ENCODE assay signal across 12 mouse cellular contexts in genomic region chr15:27461336-27462245, GRCm38 (mm10). TPM values are rescaled to one million over a fixed set of nuclear protein-coding genes. Genes with fewer than 3 reads are reported as not detected.
A peak's percentile ranks its signal among the peaks of the same experiment; 100 is the strongest.
DNase-seq lines count a peak whose midpoint lies in the region; ATAC-seq and TF ChIP-seq lines count a peak whose summit lies in the region.
"Had no signal": no experiment of that assay in that cellular context is flagged by ENCODE, and none has a peak within 500 bp of the region (broad histone marks: within the 10 kb centered on the region; RNA-seq: fewer than 3 reads in every experiment).

No protein-coding gene starts in this region.

- H3K27ac ChIP-seq in embryonic facial prominence, embryonic 14.5 days (replicated peaks; ENCODE audit: low read depth, low read length): no peak overlapping the region
- no peak overlapping the region for H3K27ac ChIP-seq in embryonic facial prominence, embryonic 10.5 days (replicated peaks)
- H3K27ac ChIP-seq in liver, adult 2 months (replicated peaks; ENCODE audit: insufficient read depth, low read depth, low read length): peak overlapping the region; percentile 48
- no peak overlapping the region for H3K27ac ChIP-seq in liver, postnatal 0 days (ENCODE audit: low read depth)
- no peak overlapping the region for H3K27ac ChIP-seq in hindbrain, postnatal 0 days

- no peaks in the 10 kb centered on the region for H3K9me3 ChIP-seq in embryonic facial prominence, embryonic 14.5 days (ENCODE audit: control insufficient read depth, low read length)
- no peaks in the 10 kb centered on the region for H3K9me3 ChIP-seq in embryonic facial prominence, embryonic 10.5 days
- H3K9me3 ChIP-seq in liver, postnatal 0 days (ENCODE audit: low read length): no peaks in the 10 kb centered on the region
- H3K9me3 ChIP-seq in hindbrain, postnatal 0 days (ENCODE audit: low read length): no peaks in the 10 kb centered on the region

- WGBS in embryonic facial prominence, embryonic 14.5 days: 38% methylated on average over 12 of the region's 12 CpGs
- 55% methylated on average over 12 of the region's 12 CpGs for WGBS in embryonic facial prominence, embryonic 10.5 days
- WGBS in liver, adult 2 months: 24% methylated on average over 12 of the region's 12 CpGs
- 65% methylated on average over 12 of the region's 12 CpGs for WGBS in liver, postnatal 0 days (ENCODE audit: insufficient replicate concordance)
- 13% methylated on average over 12 of the region's 12 CpGs for WGBS in hindbrain, postnatal 0 days

- no peak for TF ChIP-seq CTCF in liver, adult 2 months (IDR thresholded peaks at IDR 0.05; ENCODE audit: low read depth, low read length)
- no peak for TF ChIP-seq CTCF in liver, postnatal 0 days (IDR thresholded peaks at IDR 0.05; ENCODE audit: low read depth)
- TF ChIP-seq CTCF in hindbrain, postnatal 0 days (IDR thresholded peaks at IDR 0.05; ENCODE audit: low read depth): no peak

- H3K4me3 ChIP-seq in embryonic facial prominence, embryonic 14.5 days (ENCODE audit: low read depth, low read length): no peak overlapping the region
- H3K4me3 ChIP-seq in embryonic facial prominence, embryonic 10.5 days: no peak overlapping the region
- H3K4me3 ChIP-seq in liver, adult 2 months (ENCODE audit: insufficient read depth, low read depth, low read length): no peak overlapping the region
- H3K4me3 ChIP-seq in liver, postnatal 0 days (ENCODE audit: low read depth, low read length): no peak overlapping the region
- no peak overlapping the region for H3K4me3 ChIP-seq in hindbrain, postnatal 0 days (ENCODE audit: low read length)

- ATAC-seq in embryonic facial prominence, embryonic 14.5 days (ENCODE audit: low read depth): no peak
- ATAC-seq in liver, postnatal 0 days: no peak
- ATAC-seq in hindbrain, postnatal 0 days: no peak
- ATAC-seq in granulocyte monocyte progenitor cell, adult 5-6 weeks (replicated peaks; ENCODE audit: poor library complexity, severe bottlenecking): no peak

- TF ChIP-seq EP300 in liver, postnatal 0 days (IDR thresholded peaks at IDR 0.05; ENCODE audit: low read depth): no peak

- H3K27me3 ChIP-seq in embryonic facial prominence, embryonic 14.5 days (replicated peaks; ENCODE audit: control insufficient read depth, insufficient read depth, low read length): no peaks in the 10 kb centered on the region
- H3K27me3 ChIP-seq in embryonic facial prominence, embryonic 10.5 days (replicated peaks; ENCODE audit: low read depth, poor library complexity, severe bottlenecking): 0 out of 2 replicates have a peak, but pooled peaks cover 3% of the 10 kb centered on the region
- H3K27me3 ChIP-seq in liver, adult 2 months (ENCODE audit: control insufficient read depth, insufficient read depth, low read length): no peaks in the 10 kb centered on the region
- H3K27me3 ChIP-seq in liver, postnatal 0 days (ENCODE audit: insufficient read depth, low read length): no peaks in the 10 kb centered on the region
- H3K27me3 ChIP-seq in hindbrain, postnatal 0 days (ENCODE audit: insufficient read depth, low read length): no peaks in the 10 kb centered on the region

- DNase-seq in embryonic facial prominence, embryonic 14.5 days (ENCODE audit: low spot score): peak; percentile 66
- DNase-seq in embryonic facial prominence, embryonic 10.5 days (ENCODE audit: low spot score): no peak
- DNase-seq in liver, adult 2 months (ENCODE audit: extremely low read depth, low read depth, low spot score): peak; percentile 92
- no peak for DNase-seq in liver, postnatal 0 days
- peak; percentile 64 for DNase-seq in hindbrain, postnatal 0 days (ENCODE audit: low spot score)
- DNase-seq in right cerebral cortex, postnatal 14 days: peak; percentile 75
- DNase-seq in T-cell, adult 2 months (ENCODE audit: low spot score): no peak
- DNase-seq: adrenal gland, postnatal 14 days; heart, adult 18-20 months; kidney, adult 18-20 months; lung, postnatal 14 days had no signal

- no peak overlapping the region for H3K9ac ChIP-seq in embryonic facial prominence, embryonic 14.5 days (ENCODE audit: low read depth, low read length)
- H3K9ac ChIP-seq in liver, adult 2 months (ENCODE audit: low read depth, low read length): no peak overlapping the region
- H3K9ac ChIP-seq in liver, postnatal 0 days (replicated peaks): no peak overlapping the region
- no peak overlapping the region; the same call in 1 of the 2 replicates for H3K9ac ChIP-seq in hindbrain, postnatal 0 days (replicated peaks; ENCODE audit: low read length)

- no peak for TF ChIP-seq POLR2A in liver, adult 2 months (IDR thresholded peaks at IDR 0.05; ENCODE audit: extremely low read depth, insufficient read depth, low read length)

- H3K79me2 ChIP-seq in liver, adult 2 months (ENCODE audit: control insufficient read depth, insufficient read depth, low read length): no peaks in the 10 kb centered on the region

- H3K4me2 ChIP-seq in embryonic facial prominence, embryonic 14.5 days (ENCODE audit: low read depth, low read length): no peak overlapping the region
- no peak overlapping the region for H3K4me2 ChIP-seq in liver, postnatal 0 days (ENCODE audit: low read depth, low read length)
- H3K4me2 ChIP-seq in hindbrain, postnatal 0 days (ENCODE audit: low read depth, low read length): peak overlapping the region; percentile 25; the same call in 1 of the 2 replicates

- H3K36me3 ChIP-seq in embryonic facial prominence, embryonic 14.5 days (ENCODE audit: control insufficient read depth, insufficient read depth, low read length): no peaks in the 10 kb centered on the region
- no peaks in the 10 kb centered on the region for H3K36me3 ChIP-seq in embryonic facial prominence, embryonic 10.5 days (replicated peaks)
- H3K36me3 ChIP-seq in liver, adult 2 months (ENCODE audit: control insufficient read depth, insufficient read depth, low read length): no peaks in the 10 kb centered on the region
- H3K36me3 ChIP-seq in liver, postnatal 0 days (replicated peaks; ENCODE audit: insufficient read depth, low read length): no peaks in the 10 kb centered on the region
- H3K36me3 ChIP-seq in hindbrain, postnatal 0 days (ENCODE audit: insufficient read depth, low read length): no peaks in the 10 kb centered on the region

- no peaks in the 10 kb centered on the region for H3K4me1 ChIP-seq in embryonic facial prominence, embryonic 14.5 days (ENCODE audit: control insufficient read depth, insufficient read depth, low read length)
- H3K4me1 ChIP-seq in embryonic facial prominence, embryonic 10.5 days: no peaks in the 10 kb centered on the region
- H3K4me1 ChIP-seq in liver, adult 2 months (ENCODE audit: control insufficient read depth, insufficient read depth, low read length): peaks cover 10% of the 10 kb centered on the region
- peaks cover 8% of the 10 kb centered on the region for H3K4me1 ChIP-seq in liver, postnatal 0 days (ENCODE audit: insufficient read depth)
- H3K4me1 ChIP-seq in hindbrain, postnatal 0 days (ENCODE audit: insufficient read depth, low read length): peaks cover 8% of the 10 kb centered on the region

RNA-seq across cellular contexts. Expression of gene Ank, which starts 4.9 kb away (rescaled TPM):
- 15.5 and 18.0 TPM in 2 replicates for polyA plus RNA-seq in embryonic facial prominence, embryonic 14.5 days (2014; fragmentation: Nextera tagmentation; extraction: Ambion mirVana)
- 5.9 and 6.2 TPM in 2 replicates for polyA plus RNA-seq in embryonic facial prominence, embryonic 10.5 days (2016; fragmentation: Nextera tagmentation; extraction: Ambion mirVana)
- 12.3 and 12.6 TPM in 2 replicates for total RNA-seq in liver, adult 2 months (2014; rRNA removed)
- 22.6 and 25.3 TPM in 2 replicates for polyA plus RNA-seq in liver, adult 2 months (2012; rRNA removed)
- 7.8 and 8.3 TPM in 2 replicates for polyA plus RNA-seq in liver, postnatal 0 days (2015; fragmentation: Nextera tagmentation; extraction: Ambion mirVana)
- 28.8 and 31.1 TPM in 2 replicates for total RNA-seq in hindbrain, postnatal 0 days (2014; rRNA removed)
- 18.1 and 19.6 TPM in 2 replicates for polyA plus RNA-seq in hindbrain, postnatal 0 days (2015; fragmentation: Nextera tagmentation; extraction: Ambion mirVana)
- 20.1 and 20.8 TPM in 2 replicates for total RNA-seq in granulocyte monocyte progenitor cell, adult 5-6 weeks (2014; fragmentation: Nextera tagmentation)
- total RNA-seq in granulocyte monocyte progenitor cell, adult 5-6 weeks (2017): 11.3 and 12.4 TPM in 2 replicates

Comparison
In these comparisons a context has a peak if more than half of its experiments do, and no peak if none do; other contexts are left out.
1. DNase-seq: peak in embryonic facial prominence, embryonic 14.5 days (single experiment), liver, adult 2 months (single experiment), hindbrain, postnatal 0 days (single experiment) and right cerebral cortex, postnatal 14 days (single experiment); none in embryonic facial prominence, embryonic 10.5 days (single experiment), liver, postnatal 0 days (single experiment) and T-cell, adult 2 months (single experiment).